Mouse (Mus musculus) neural tube, embryonic 14.5 days (tissue): ENCODE data around the gene Slc7a5. TPM values are rescaled to one million over a fixed set of nuclear protein-coding genes. Genes with fewer than 3 reads are reported as not detected.
A peak's percentile ranks its signal among the peaks of the same experiment; 100 is the strongest.

Experiments used
- ATAC-seq: fragments of 200-750 bp; cut with Nextera tagmentation; 2 replicates; pipeline ENCODE4 v1.8.0; 2017; ENCODE audit warnings: low read depth, mild to moderate bottlenecking, moderate TSS enrichment, moderate library complexity
- H3K27ac ChIP-seq: fragments of 300-500 bp; sonication (generic); 2 replicates; pipeline ENCODE4 v1.5.1; 2014; ENCODE audit warnings: low read depth, mild to moderate bottlenecking, control low read depth, low read length, moderate library complexity, mixed read lengths
- H3K27me3 ChIP-seq: fragments of 300-500 bp; sonication (generic); 2 replicates; pipeline ENCODE4 v1.6.1; 2014; ENCODE audit warnings: low read length; ENCODE audit not compliant: control insufficient read depth, insufficient read depth
- H3K36me3 ChIP-seq: fragments of 300-500 bp; sonication (generic); 2 replicates; pipeline ENCODE4 v1.6.1; 2014; ENCODE audit warnings: low read length, mixed read lengths; ENCODE audit not compliant: control insufficient read depth, insufficient read depth
- H3K4me1 ChIP-seq: fragments of 300-500 bp; sonication (generic); 2 replicates; pipeline ENCODE4 v1.6.1; 2014; ENCODE audit warnings: low read length; ENCODE audit not compliant: control insufficient read depth, insufficient read depth
- H3K4me2 ChIP-seq: fragments of 300-500 bp; sonication (generic); 2 replicates; pipeline ENCODE4 v1.6.1; 2014; ENCODE audit warnings: mild to moderate bottlenecking, low read depth, low read length, control low read depth
- H3K4me3 ChIP-seq: fragments of 300-500 bp; sonication (generic); 2 replicates; pipeline ENCODE4 v1.5.1; 2014; ENCODE audit warnings: low read depth, low read length, control low read depth, mixed read lengths
- H3K9ac ChIP-seq: fragments of 300-500 bp; sonication (generic); replicated peaks from 2 replicates; pipeline ENCODE4 v1.6.1; 2014; ENCODE audit warnings: low read depth, mild to moderate bottlenecking, control low read depth, low read length, mixed read lengths
- H3K9me3 ChIP-seq: fragments of 300-500 bp; sonication (generic); 2 replicates; pipeline ENCODE4 v1.6.1; 2016; ENCODE audit warnings: low read length; ENCODE audit not compliant: control insufficient read depth
- WGBS: fragments of 180-500 bp; shearing (Covaris S2); extraction: QIAGEN DNeasy Blood & Tissue Kit; methylation state at CpG from one replicate; pipeline ENCODE4 v1.1.7; 2014; 5-methylcytosine and 5-hydroxymethylcytosine counted together
- polyA plus RNA-seq: library from polyadenylated mRNA; unstranded; fragments of >200 nt; fragmentation: Nextera tagmentation; extraction: Ambion mirVana; gene quantifications from 2 replicates; pipeline ENCODE4 v1.2.1, GENCODE M21; 2014

Gene Slc7a5
- polyA plus RNA-seq, 1 experiment from 2014 or later = 38.1 TPM

DNA sequence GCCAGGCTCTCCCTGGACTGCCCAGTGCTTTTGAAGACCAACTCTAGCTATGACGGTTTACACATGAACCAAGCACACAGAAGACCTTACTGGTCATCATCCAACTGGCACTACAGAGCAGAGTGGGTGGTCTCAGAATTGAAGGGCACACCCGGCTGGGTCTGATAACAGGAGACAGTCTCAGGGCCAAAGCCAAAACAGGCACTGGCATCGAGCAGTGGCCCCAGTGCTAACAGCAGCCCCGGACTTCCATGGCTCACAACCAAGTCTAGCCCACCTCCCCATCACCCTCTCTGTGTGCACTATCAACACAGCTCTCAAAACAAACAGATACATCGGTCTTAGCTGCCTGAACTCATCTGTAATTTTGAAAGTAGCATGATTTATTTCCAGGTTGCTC, 1.6 kb downstream of the Slc7a5 start:
- 36% methylated on average over 5 of the region's 5 CpGs for WGBS
- no peaks in the 10 kb centered on the region for H3K36me3 ChIP-seq
- H3K9me3 ChIP-seq = no peaks in the 10 kb centered on the region
- peak overlapping the region; percentile 44 for H3K9ac ChIP-seq
- no peak overlapping the region for H3K27ac ChIP-seq
- H3K4me3 ChIP-seq = peak overlapping the region; percentile 44
- peak overlapping the region; percentile 89 for H3K4me2 ChIP-seq
- peaks cover 17% of the 10 kb centered on the region for H3K4me1 ChIP-seq
- no peak for ATAC-seq
- H3K27me3 ChIP-seq = no peaks in the 10 kb centered on the region

DNA sequence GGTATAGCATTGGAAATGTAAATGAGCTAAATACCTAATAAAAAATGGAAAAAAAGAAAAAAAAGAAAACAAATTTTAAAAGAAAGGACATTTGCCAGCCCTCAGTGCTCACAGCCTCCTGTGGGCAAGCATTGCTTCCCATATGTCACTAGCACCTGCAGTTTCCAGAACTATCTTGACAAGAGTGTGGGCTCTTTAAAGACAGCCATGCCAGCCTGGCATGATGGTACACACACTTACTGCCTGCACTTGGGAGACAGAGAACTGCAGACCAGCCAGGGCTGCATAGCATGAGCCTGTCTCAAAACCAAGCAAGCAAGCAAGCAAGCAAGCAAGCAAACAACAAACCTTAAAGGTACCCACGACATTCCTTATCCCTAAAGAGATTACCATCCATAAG, 2.1 kb downstream of the Slc7a5 start:
- 55% methylated on average over 1 of the region's 1 CpGs for WGBS
- no peak for ATAC-seq
- Histone ChIP-seq H3K36me3 (no peaks in the 10 kb centered on the region), H3K9me3 (no peaks in the 10 kb centered on the region), H3K9ac (peak overlapping the region; percentile 44; the same call in 1 of the 2 replicates), H3K27ac (no peak overlapping the region), H3K4me1 (peaks cover 17% of the 10 kb centered on the region), H3K4me3 (peak overlapping the region; percentile 44), H3K27me3 (no peaks in the 10 kb centered on the region), H3K4me2 (peak overlapping the region; percentile 89)

DNA sequence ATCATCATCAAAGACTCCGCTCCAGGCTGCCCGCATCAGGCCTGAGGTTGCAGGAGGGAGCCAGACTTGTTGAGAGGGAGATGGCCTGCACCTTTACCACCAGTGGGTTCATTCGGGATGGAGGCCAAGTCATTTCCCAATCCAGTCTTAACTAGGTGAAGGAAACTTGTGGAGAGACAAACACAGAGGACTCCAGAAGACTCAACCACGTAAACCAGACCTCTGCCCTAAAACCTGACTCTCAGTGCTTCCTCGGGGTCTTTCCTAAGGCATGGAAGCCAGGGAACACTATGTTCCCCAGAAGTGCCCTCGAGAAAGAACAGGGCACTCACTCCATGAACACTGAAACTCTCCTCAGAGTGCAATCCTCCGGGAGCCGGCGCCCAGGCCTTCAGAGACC, 2.5 kb downstream of the Slc7a5 start:
- H3K27me3 ChIP-seq = no peaks in the 10 kb centered on the region
- no peaks in the 10 kb centered on the region for H3K36me3 ChIP-seq
- ATAC-seq = no peak
- H3K9me3 ChIP-seq = no peaks in the 10 kb centered on the region
- 85% methylated on average over 9 of the region's 9 CpGs for WGBS
- H3K4me1 ChIP-seq = peaks cover 17% of the 10 kb centered on the region
- peak overlapping the region; percentile 44; the same call in 1 of the 2 replicates for H3K9ac ChIP-seq
- no peak overlapping the region for H3K27ac ChIP-seq
- peak overlapping the region; percentile 2; the same call in 1 of the 2 replicates for H3K4me3 ChIP-seq
- no peak overlapping the region; the same call in 1 of the 2 replicates for H3K4me2 ChIP-seq

DNA sequence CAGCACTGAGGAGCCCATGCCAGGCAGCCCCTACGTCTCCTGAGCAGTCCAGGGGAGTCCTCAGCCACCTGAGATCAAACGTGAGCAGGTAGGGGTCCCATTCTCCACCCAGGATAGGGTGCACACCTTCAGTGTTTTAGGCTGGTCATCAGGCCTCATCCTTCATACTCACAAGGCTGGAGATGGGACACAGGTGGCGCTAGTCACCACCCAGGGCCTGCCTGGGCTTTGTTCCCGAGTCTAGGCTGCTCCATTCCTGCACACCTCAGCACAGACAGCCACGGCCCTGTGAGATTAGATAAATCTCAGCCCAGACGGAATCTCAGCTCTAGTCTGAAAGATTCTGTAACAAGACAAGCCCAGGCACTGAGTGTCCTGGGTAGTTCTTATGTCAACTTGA, 3.5 kb downstream of the Slc7a5 start:
- H3K36me3 ChIP-seq = no peaks in the 10 kb centered on the region
- H3K4me1 ChIP-seq = peaks cover 20% of the 10 kb centered on the region
- H3K4me2 ChIP-seq = no peak overlapping the region
- 68% methylated on average over 6 of the region's 6 CpGs for WGBS
- no peak for ATAC-seq
- H3K27me3 ChIP-seq = no peaks in the 10 kb centered on the region
- no peaks in the 10 kb centered on the region for H3K9me3 ChIP-seq
- H3K9ac ChIP-seq = peak overlapping the region; percentile 32; the same call in 1 of the 2 replicates
- peak overlapping the region; percentile 12; the same call in 1 of the 2 replicates for H3K4me3 ChIP-seq
- H3K27ac ChIP-seq = no peak overlapping the region

DNA sequence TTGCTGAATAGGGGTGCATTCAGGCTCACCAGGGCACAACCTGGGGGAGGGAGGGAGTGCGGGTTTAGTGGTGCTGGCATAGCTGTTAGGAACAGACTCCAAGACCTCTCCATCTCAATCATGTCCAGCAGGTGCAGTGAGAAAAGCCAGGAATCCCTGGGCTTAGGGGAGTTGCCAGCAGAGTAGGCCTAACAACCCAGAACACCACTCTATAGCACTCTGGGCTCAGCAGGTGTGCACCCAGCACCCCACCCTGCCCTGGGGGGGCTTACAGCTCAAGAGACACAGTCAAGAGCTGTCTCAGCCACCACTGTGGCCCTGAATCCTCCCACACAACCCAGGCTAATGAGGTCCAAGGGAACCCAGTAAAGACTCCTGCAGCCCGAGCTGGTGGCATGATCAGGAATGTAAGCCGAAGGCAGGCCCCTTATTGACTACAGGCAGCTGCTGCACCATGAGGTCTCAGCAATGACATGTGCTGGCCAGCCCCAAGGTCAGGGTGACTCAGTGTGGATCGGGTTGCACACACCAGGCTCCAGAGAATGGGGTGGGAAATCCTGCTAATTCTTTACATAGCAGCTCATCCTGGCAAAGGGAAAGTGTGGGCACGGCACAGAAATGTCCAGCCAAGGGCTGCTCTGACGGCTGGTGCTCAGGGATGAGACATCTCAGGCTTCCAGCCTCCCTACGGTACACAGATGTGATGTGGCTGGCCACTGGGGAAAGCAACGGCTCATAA, 5.8 kb downstream of the Slc7a5 start:
- Histone ChIP-seq H3K4me1 (peaks cover 31% of the 10 kb centered on the region), H3K4me2 (peak overlapping the region; percentile 6; the same call in 1 of the 2 replicates), H3K4me3 (0 out of 2 replicates have a peak overlapping the region, but pooled peaks have one; percentile 0)

DNA sequence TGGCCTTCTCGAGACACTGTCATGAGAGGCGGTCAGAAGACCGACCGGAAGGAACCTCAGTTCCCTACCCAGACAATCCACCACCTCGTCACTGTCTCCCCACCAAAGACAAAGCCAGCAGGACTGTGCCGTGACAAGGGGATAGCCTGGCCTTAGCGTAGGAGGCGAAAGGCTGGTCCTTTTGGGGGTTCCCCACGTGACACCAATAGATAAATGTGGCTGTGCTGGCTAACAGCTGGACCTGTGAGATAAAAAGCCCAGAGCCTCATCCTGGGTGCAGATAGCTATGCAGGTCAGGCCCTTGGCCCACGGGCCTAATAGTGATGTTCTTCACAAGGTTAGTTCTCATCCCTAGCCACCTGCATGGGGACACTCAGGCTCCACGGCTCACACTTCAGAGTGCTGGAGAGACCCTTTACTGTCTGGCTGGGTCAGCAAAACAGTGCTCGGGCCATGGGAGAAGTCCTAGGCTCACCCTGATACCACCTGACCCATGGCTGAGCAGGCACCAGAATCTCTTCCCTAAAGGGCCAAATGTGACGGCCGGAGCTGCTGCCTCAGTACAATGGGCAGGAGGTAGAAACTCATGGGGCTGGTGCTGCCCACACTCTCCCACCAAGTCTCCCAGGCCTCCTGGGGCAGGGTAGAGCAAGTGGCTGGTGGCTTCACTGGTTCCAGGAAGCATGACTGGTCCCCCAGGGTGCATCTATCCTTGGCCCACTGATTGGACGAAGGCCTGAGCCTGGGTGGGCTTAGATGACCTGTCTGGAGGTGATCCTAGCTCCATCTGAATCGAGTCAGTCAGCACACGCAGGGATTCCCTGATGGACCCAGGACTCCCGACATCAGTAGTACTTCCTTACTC, 8.1 kb downstream of the Slc7a5 start:
- H3K9me3 ChIP-seq = no peaks in the 10 kb centered on the region
- no peak overlapping the region for H3K27ac ChIP-seq
- peaks cover 19% of the 10 kb centered on the region for H3K4me1 ChIP-seq
- no peaks in the 10 kb centered on the region for H3K27me3 ChIP-seq
- WGBS = 64% methylated on average over 18 of the region's 18 CpGs
- no peak overlapping the region for H3K4me3 ChIP-seq
- no peak overlapping the region for H3K4me2 ChIP-seq
- ATAC-seq = no peak
- 0 out of 2 replicates have a peak overlapping the region, but pooled peaks have one; percentile 21 for H3K9ac ChIP-seq
- H3K36me3 ChIP-seq = no peaks in the 10 kb centered on the region

More for the DNA sequence above, 5.8 kb downstream of the Slc7a5 start:
- no peaks in the 10 kb centered on the region for H3K36me3 ChIP-seq
- 56% methylated on average over 8 of the region's 8 CpGs for WGBS
- no peaks in the 10 kb centered on the region for H3K27me3 ChIP-seq
- no peak overlapping the region; the same call in 1 of the 2 replicates for H3K9ac ChIP-seq
- no peak overlapping the region for H3K27ac ChIP-seq
- no peak for ATAC-seq
- no peaks in the 10 kb centered on the region for H3K9me3 ChIP-seq

DNA sequence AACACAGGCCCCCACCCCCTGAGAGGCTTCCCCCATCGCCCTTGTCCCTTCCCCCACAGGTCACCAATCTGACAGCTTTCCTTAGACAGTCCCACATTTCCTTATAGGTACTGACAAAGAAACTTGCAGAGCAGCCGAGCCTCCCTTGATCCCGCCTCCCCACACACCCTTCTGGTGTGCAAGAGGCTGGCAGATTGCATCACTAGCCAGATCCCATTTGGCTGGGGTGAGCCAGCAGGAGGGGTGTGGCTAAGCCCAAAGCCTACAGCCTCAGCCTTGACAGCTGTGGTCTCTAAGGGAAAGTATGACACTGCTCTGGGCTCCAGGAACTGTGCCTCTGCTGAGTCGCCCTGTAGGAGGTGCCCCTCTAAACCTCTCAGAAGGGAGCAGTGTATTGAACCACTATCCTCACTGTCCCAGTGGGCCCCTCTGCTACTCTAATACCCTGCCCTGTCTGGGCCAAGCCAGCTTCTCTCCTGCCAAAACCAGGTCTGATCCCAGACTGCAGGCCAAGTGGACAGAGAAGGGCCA, 9.0 kb downstream of the Slc7a5 start:
- 11% methylated on average over 4 of the region's 4 CpGs for WGBS
- Histone ChIP-seq H3K36me3 (no peaks in the 10 kb centered on the region), H3K9me3 (no peaks in the 10 kb centered on the region), H3K4me3 (no peak overlapping the region), H3K4me2 (peak overlapping the region; percentile 27), H3K27ac (peak overlapping the region; percentile 57; the same call in 1 of the 2 replicates), H3K9ac (peak overlapping the region; percentile 21; the same call in 1 of the 2 replicates), H3K4me1 (peaks cover 19% of the 10 kb centered on the region), H3K27me3 (no peaks in the 10 kb centered on the region)
- peak; percentile 76 for ATAC-seq

DNA sequence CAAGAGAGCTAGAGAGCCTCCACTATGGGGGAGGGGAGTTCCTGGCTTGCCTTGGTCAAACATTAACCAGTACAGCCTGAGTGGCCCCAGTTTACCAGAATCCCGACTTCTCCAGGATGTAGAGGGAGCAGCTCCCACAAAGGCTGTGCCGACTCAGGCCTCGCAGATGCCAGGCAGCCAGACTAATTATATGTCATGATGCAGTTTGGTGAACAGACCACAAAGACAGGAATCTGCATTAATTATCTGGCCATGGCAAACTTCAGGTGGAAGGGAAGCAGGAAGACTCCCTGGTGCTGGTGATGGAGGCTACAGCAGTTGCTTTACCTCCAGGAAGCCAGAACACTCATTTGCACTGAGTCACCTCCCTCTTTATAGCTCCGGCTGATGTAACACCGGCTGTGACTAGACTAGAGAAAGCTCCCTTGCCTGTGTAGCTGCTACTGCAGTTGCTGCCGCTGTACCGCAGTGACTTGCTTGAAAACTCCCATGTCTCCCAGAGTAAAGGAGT, 9.6 kb downstream of the Slc7a5 start:
- Histone ChIP-seq H3K4me3 (no peak overlapping the region), H3K4me1 (peaks cover 19% of the 10 kb centered on the region), H3K4me2 (peak overlapping the region; percentile 27), H3K36me3 (no peaks in the 10 kb centered on the region), H3K27ac (peak overlapping the region; percentile 57; the same call in 1 of the 2 replicates), H3K27me3 (no peaks in the 10 kb centered on the region), H3K9ac (0 out of 2 replicates have a peak overlapping the region, but pooled peaks have one; percentile 21), H3K9me3 (no peaks in the 10 kb centered on the region)
- ATAC-seq = peak; percentile 10; the same call in 1 of the 2 replicates
- WGBS = 6% methylated on average over 7 of the region's 7 CpGs
